Mouse (Mus musculus) monocyte, adult 5-6 weeks (primary cell): ENCODE measurements around the gene Clec16a. TPM values are rescaled to one million over a fixed set of nuclear protein-coding genes. Genes with fewer than 3 reads are reported as not detected.

ENCODE experiments used
- ATAC-seq: fragments of 153-309, 156-312 bp; replicated peaks from 2 replicates; pipeline ENCODE4 v1.8.0; 2017; ENCODE audit warnings: mild to moderate bottlenecking; ENCODE audit not compliant: low TSS enrichment, insufficient number of reproducible peaks, severe bottlenecking, poor library complexity, low FRiP score
- total RNA-seq: library from RNA; stranded (forward); fragments of 200-1000, 200-491, 200-594 nt; gene quantifications from 3 replicates; pipeline ENCODE4 v1.2.3, GENCODE M21; 2017

Gene Clec16a
- total RNA-seq, 1 experiment from 2014 or later, result 14.0 TPM

DNA sequence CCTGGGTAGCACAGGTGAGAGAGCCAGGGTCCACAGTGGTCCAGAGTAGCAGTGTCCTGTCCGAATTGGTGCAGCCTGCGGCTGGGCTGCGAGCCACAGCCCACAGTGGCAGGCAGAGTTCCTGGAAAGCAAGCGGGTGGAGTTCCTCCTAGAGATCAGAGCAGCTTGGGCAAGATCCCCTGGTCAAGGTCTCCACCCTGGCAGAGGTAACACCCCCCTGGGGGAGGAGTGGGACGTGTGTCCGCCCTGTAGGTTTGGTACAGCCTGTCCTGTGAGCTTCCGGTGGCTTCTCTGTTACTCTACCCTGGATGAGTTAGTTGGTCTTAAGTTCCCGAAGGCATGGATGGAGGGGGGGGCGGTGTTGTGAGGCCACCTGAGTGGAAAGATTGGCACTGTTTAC, 223.7 kb downstream of the Clec16a start:
- ATAC-seq, result peak; percentile 65

DNA sequence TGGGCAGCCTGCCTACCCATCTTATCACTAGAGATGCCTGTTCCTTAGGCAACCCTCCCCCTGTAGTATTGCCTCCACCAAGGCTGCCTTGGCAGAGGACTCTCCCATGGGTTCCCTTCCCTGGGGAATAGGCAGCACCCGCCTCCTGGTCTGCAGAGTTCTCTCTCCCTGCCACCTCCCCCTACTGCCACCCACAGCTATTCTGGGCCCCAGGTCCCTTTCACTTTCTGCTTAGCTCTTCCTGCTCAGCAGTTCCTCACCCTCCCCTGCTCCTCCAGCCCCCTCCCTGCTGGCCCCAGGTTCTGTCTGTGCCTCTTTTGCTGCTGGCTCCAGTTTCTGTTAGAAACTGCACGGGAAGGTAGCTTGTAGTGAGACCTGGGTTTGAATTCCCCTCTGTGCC, 224.5 kb downstream of the Clec16a start:
- ATAC-seq, result peak; percentile 25; the same call in 1 of the 2 replicates

DNA sequence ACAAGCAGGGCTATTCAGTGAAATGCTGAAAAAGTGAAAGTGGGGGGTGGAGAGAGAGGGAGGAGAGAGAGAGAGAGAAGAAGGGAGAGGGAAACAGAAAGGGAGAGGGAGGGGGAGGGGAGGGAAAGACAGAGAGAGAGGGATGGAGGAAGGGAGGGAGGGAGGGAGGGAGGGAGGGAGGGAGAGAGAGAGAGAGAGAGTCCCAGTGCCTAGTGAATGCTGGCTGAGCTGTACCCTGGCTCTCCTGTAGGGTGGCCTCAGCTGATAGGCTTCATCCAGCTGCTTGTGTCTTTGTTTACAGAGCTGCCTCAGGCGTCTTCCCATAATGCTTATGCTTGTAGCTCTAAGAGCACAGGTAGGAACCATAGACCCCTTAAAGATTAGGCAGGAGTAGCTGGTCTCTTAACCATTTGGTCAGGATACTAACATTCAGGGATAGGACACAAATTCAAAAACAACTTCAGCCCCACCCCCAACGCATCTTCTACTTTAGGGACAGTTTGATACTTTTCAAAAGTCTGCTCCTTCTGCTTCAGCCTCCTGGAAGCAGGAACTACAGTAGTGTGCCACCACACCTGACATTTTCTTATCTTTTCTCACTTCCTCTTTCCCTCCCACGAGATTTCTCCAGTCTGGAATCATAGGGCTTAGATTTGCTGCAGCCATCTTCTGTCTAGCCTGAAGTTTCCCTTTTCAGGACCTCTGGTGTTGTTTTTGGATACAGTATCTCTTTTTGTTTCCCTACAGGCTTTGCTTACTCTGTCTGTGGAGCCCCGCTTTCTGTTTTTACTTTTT, 225.6 kb downstream of the Clec16a start:
- no peak for ATAC-seq

- 0 out of 2 replicates have a peak, but pooled peaks have one; percentile 5 for ATAC-seq
Measured at GRCm38 (mm10) chr16:10771769-10772510, 226.8 kb downstream of the Clec16a start.

GRCm38 (mm10) chr16:10773543-10773942, 228.4 kb downstream of the Clec16a start:
- no peak for ATAC-seq

GRCm38 (mm10) chr16:10774726-10775125, 229.6 kb downstream of the Clec16a start:
- ATAC-seq, result no peak; the same call in 1 of the 2 replicates

DNA sequence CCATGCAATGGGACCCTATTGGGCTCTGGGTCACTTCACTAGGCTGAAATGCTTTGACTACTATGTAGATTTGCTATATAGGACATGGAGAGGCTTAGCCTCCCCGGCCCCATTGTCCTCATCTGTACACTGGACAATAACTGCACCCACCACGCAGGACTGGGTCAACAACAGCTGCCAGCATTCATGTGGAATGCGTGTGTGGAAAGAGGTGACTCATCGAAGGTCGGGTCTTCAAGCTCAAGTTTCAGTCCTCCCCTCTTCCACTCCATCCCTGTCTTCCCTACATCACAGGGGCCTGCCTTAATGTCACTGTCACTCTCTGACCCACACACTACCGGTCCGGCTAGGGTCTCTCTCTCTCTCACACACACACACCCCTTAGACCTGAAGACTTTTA, 231.2 kb downstream of the Clec16a start:
- no peak for ATAC-seq

DNA sequence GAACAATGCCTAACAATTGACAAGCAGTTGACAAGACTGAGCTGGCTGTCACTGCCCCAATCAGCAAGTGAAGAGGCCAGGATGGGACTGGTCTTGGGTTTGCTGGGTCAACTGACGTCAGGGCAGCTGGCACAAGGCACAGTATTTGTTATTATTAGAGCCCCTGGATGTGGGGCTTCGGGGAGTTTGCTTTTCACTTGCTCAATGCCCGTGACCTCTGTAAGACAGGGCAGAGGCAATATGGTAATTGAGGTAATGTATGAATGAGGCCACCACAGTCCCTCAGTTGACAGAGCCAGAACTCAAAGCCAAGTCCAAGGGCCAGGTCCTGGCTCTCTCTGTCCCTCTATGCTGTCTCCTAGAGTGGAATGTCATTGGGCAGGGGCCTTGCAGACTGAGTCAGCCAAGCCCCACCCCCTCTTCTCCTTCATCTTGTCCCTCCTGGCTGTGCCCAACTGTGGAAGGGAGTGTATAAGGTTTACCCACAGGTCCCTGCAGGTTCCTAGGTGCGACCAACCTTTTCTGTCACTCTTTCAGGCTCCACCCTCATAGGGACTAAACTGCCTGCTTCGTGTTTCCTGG, 232.5 kb downstream of the Clec16a start:
- ATAC-seq, result no peak

DNA sequence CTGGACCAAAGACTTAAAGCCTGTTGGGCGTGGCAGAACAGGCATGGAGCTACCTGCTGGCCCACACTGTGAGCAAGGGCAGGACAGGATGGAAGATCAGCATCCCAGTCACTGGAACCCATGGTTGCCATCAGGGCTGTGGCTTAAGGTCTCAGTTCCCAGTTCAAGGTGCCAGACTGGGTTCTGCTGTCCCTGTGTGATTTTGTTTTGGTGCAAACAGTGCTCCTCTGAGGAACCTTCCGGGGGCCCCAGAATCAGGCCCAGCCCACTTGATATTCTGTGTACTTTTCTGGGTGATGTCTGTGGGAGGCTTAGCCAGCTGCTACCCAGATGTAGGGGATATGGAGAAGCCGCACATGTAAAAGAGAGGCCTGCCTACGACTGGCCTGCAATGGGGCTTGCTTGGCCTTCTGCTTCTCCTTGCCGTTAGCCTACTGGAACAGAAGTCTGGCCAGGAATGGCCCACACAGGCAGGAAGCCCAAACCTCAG, 235.5 kb downstream of the Clec16a start:
- no peak for ATAC-seq

DNA sequence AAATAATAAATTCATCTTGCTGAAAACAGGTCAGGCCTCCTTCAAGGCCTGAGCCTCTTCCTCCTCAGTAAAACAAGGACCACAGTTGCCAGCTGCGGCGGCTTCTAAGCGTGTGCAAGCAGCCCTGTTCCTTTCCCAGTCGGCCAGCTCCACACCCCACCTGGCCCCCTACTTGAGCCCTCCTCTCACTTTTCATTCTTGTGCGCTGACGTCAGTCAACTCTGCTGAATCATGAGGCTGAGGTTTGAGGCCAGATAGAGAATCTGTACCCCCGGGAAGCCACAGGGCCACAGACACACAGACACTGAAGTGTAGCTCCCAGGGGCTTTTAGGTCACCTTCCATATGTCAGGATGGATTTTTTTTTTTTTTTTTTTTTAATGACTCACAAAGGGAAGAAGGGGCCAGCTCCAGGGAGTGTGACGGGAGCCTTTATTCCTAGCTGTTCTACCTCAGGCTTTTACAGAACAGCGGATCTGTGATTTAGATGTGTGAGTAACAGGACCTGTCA, 236.8 kb downstream of the Clec16a start:
- no peak for ATAC-seq

DNA sequence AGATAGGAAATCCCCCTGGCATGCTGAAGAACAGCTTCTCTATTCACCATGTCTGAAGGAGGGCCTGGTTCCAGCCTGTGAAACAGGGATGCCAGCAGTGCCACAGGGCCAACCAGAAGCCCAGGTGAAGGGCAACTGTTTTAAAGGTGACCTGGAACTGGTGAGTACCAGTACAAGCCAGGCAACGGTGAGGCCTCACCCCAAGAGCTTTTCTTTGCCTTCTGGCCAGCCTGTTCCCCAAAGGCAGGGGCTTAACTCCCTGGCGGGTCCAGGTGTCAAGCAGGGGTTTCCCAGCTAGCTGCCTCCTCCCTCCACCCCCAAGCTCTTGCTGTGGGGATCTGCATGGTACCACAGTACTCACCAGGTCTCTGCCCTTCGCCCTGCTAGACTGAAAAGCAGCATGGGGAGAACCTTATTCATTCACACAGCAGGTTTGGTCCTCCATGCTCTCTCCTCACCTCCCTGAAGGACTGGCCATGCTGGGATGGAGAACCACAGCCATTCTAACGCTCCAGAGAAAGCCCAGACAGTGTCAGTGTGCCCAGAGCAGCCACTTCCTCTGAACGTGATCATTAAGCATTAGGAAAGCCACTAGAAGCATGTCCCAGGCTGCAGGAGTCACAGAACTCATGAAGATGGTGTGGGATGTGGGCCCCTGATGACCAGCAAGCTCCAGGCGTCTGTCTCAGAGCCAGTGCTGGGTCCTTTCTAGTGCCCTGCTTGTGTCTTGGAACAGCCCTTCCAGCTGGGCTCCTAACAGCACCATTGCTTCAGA, 237.4 kb downstream of the Clec16a start:
- ATAC-seq, result no peak

DNA sequence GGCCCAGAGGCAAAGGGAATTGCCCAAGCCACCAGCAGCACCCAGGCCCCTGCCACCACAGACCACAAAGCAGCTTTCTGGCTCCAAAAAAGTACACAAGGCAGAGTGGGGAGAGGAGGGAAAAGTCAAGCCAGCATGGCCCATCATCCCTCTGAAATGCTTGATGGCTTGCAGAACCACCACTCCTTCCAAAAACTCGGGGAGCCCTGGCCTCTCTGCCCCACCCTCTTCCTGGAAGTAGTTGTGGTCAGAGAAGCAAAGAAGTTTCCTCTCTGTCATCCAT, 238.0 kb downstream of the Clec16a start:
- no peak for ATAC-seq

DNA sequence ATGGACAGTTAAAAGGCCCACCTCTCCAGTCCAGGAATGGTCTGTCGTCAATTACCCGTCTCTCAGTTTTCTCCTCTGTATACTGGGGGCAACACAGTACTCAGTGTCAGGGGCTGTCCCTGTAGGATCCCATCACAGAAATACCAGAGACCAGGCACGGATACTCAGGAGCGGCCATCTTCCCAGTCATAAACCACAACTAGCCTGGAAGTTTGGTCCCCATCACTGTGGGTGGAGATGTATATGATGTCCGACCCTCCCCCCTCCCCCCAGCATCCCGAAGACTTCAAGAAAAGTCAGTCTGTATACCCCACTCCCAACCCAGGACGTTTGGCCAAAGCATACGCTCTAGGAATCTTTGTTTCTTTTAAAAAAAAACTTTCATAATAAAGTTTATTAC, 238.3 kb downstream of the Clec16a start:
- no peak for ATAC-seq

DNA sequence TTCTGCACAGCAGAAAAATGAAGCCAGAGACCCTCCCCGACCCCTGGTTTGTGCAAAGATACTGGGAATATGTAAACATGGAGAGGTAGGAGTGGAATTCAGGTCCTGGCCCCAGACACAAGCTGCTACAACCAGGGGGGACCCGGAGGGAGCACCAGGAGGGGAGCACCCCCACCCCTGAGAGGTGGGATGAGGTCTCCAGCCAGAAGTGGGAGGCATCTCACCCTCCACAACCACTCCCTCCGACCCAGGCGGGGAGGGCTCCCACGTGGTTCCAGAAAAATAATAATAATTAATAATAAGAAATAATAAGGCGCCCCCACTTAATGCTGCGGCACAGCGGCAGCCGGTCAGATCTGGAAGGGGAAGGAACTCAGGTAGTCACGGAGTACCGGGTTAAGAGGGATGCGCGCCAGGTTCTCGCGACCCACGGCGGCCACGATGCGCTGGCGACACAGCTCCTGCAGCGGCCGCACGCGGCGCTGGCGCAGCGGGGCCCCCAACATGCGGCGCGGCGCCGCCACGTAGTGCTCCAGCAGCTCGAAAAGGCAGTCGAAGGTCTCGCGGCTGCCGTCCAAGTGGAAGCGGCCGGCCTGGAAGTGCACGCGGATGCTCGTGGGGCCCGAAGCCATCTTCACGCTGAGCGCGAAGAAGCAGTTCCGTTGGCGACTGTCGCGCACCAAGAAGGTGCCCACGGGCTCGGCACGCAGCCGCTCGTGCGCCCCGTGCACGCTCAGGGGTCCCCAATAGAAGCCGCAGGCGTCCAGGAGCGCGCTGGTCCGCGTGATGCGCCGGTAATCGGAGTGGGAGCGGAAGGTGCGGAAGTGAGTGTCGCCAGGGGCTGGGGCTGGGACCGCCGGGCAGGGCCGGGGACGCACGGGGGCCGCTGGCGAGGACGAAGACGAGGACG, 239.0 kb downstream of the Clec16a start:
- ATAC-seq, result no peak

- ATAC-seq, result peak; percentile 43
Measured at GRCm38 (mm10) chr16:10784793-10785370, 239.7 kb downstream of the Clec16a start.

- ATAC-seq, result peak; percentile 42
Measured at GRCm38 (mm10) chr16:10785371-10786231, 240.5 kb downstream of the Clec16a start, which contains the start of gene Socs1. Gene Socs1 (minus strand): TSS chr16:10785536.

DNA sequence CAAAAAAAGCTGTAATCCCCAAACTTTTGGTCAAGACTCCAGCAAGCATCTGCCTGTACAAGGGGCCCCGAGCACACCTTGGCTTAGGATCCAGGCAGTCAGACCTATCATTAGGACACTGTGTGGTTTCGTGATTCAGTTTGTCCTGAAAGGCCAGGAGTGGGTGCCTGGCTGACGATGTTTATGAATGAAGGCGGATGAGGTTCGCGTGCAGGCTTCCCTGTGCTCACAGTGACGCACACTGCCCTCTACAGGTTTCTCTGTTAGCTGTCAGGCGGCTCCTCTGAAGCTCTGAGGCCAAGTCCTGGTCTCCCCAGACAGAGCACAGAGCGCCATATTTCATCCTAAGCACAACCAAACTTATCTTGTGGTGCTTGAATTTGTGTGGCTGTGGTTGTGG, 241.1 kb downstream of the Clec16a start:
- peak; percentile 79 for ATAC-seq
